Mouse (Mus musculus): ENCODE measurements around the gene Ifitm1. TPM values are rescaled to one million over a fixed set of nuclear protein-coding genes. Genes with fewer than 3 reads are reported as not detected.

The Ifitm1 gene
- polyA plus RNA-seq, 1 experiment from 2014 or later, result 13.4 TPM

GRCm38 (mm10) chr7:140942341-140942740, 24.7 kb upstream of the Ifitm1 start:
- no peaks in the 10 kb centered on the region for H3K9me3 ChIP-seq
- peaks cover 42% of the 10 kb centered on the region for H3K4me1 ChIP-seq
- peak overlapping the region; percentile 87 for H3K27ac ChIP-seq (replicated peaks)
- H3K36me3 ChIP-seq (replicated peaks), result peaks cover 28% of the 10 kb centered on the region
- no peaks in the 10 kb centered on the region for H3K27me3 ChIP-seq (replicated peaks; ENCODE audit: low read depth, poor library complexity, severe bottlenecking)
- DNase-seq (ENCODE audit: low spot score), result no peak
- WGBS, result 66% methylated on average over 9 of the region's 9 CpGs
- H3K4me3 ChIP-seq, result peak overlapping the region; percentile 64

- DNase-seq (ENCODE audit: low spot score), result no peak
- Histone ChIP-seq H3K4me3 (no peak overlapping the region; the same call in 1 of the 2 replicates), H3K27ac (replicated peaks) (peak overlapping the region; percentile 87; the same call in 1 of the 2 replicates), H3K36me3 (replicated peaks) (peaks cover 33% of the 10 kb centered on the region), H3K27me3 (replicated peaks; ENCODE audit: low read depth, poor library complexity, severe bottlenecking) (no peaks in the 10 kb centered on the region), H3K9me3 (no peaks in the 10 kb centered on the region), H3K4me1 (peaks cover 42% of the 10 kb centered on the region)
- WGBS, result 92% methylated on average over 10 of the region's 10 CpGs
Observed at GRCm38 (mm10) chr7:140942811-140943210, 24.2 kb upstream of the Ifitm1 start.

DNA sequence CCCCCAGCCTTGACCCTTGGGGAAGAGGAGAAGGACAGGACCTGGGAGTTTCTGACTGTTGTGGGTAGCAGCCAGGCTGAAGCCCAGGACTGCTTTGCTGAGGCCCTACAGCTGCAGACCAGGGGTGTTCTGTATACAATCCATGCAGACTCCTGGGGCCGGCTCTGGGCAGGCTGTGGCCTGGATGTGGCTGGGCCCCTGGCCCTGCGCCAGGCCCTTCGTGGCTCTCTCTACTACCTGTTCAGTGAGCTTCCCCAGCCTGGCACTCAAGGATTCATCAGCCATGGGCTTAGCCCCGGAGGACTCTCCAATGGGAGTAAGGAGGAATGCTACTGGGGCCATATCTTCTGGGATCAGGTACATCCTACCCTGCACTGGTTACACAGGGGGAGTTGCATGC, 23.7 kb upstream of the Ifitm1 start:
- Histone ChIP-seq H3K27me3 (replicated peaks; ENCODE audit: low read depth, poor library complexity, severe bottlenecking) (no peaks in the 10 kb centered on the region), H3K9me3 (no peaks in the 10 kb centered on the region), H3K4me3 (0 out of 2 replicates have a peak overlapping the region, but pooled peaks have one; percentile 12), H3K36me3 (replicated peaks) (peaks cover 38% of the 10 kb centered on the region), H3K4me1 (peaks cover 42% of the 10 kb centered on the region), H3K27ac (replicated peaks) (peak overlapping the region; percentile 87; the same call in 1 of the 2 replicates)
- WGBS, result 95% methylated on average over 4 of the region's 4 CpGs
- no peak for DNase-seq (ENCODE audit: low spot score)

DNA sequence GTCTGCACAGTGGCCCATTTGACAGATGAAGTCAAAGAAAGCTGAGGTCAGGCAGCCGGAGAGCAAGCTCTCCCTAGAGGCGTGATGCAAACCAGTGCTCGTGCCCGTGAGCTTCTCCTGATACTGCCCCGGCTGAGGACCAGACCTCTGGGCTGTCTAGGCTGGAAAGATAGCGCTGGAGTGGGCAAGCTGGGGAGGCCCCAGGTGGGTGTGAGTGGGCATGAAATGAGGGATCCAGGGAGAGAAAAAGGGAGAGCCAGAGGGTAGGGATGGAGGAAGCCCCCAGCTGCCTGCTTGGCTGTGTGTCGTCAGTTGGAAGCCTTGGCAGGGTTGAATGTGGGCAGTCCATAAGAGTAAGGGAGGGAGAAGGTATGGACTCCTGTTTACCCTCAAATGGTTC, 22.8 kb upstream of the Ifitm1 start:
- no peak for DNase-seq (ENCODE audit: low spot score)

GRCm38 (mm10) chr7:140945247-140945646, 21.8 kb upstream of the Ifitm1 start:
- H3K27me3 ChIP-seq (replicated peaks; ENCODE audit: low read depth, poor library complexity, severe bottlenecking), result no peaks in the 10 kb centered on the region
- peaks cover 30% of the 10 kb centered on the region for H3K4me1 ChIP-seq
- H3K9me3 ChIP-seq, result no peaks in the 10 kb centered on the region
- 89% methylated on average over 5 of the region's 5 CpGs for WGBS
- no peak overlapping the region for H3K4me3 ChIP-seq
- DNase-seq (ENCODE audit: low spot score), result no peak
- peaks cover 57% of the 10 kb centered on the region for H3K36me3 ChIP-seq (replicated peaks)
- no peak overlapping the region for H3K27ac ChIP-seq (replicated peaks)

More for the DNA sequence above, 22.8 kb upstream of the Ifitm1 start:
- Histone ChIP-seq H3K27me3 (replicated peaks; ENCODE audit: low read depth, poor library complexity, severe bottlenecking) (no peaks in the 10 kb centered on the region), H3K36me3 (replicated peaks) (peaks cover 47% of the 10 kb centered on the region), H3K27ac (replicated peaks) (no peak overlapping the region), H3K9me3 (no peaks in the 10 kb centered on the region), H3K4me1 (peaks cover 36% of the 10 kb centered on the region), H3K4me3 (no peak overlapping the region)
- 91% methylated on average over 7 of the region's 7 CpGs for WGBS

- WGBS, result 92% methylated on average over 10 of the region's 10 CpGs
- DNase-seq (ENCODE audit: low spot score), result no peak
- Histone ChIP-seq H3K36me3 (replicated peaks) (peaks cover 62% of the 10 kb centered on the region), H3K27ac (replicated peaks) (no peak overlapping the region), H3K9me3 (no peaks in the 10 kb centered on the region), H3K27me3 (replicated peaks; ENCODE audit: low read depth, poor library complexity, severe bottlenecking) (no peaks in the 10 kb centered on the region), H3K4me3 (no peak overlapping the region), H3K4me1 (peaks cover 31% of the 10 kb centered on the region)
Observed at GRCm38 (mm10) chr7:140946311-140946710, 20.7 kb upstream of the Ifitm1 start.

- Histone ChIP-seq H3K36me3 (replicated peaks) (peaks cover 62% of the 10 kb centered on the region), H3K27ac (replicated peaks) (no peak overlapping the region), H3K4me1 (peaks cover 34% of the 10 kb centered on the region), H3K9me3 (no peaks in the 10 kb centered on the region), H3K27me3 (replicated peaks; ENCODE audit: low read depth, poor library complexity, severe bottlenecking) (no peaks in the 10 kb centered on the region), H3K4me3 (no peak overlapping the region)
- no peak for DNase-seq (ENCODE audit: low spot score)
- 68% methylated on average over 7 of the region's 7 CpGs for WGBS
Observed at GRCm38 (mm10) chr7:140946980-140947379, 20.0 kb upstream of the Ifitm1 start.

- WGBS, result 91% methylated on average over 8 of the region's 8 CpGs
- no peaks in the 10 kb centered on the region for H3K27me3 ChIP-seq (replicated peaks; ENCODE audit: low read depth, poor library complexity, severe bottlenecking)
Observed at GRCm38 (mm10) chr7:140948161-140948560, 18.9 kb upstream of the Ifitm1 start.

DNA sequence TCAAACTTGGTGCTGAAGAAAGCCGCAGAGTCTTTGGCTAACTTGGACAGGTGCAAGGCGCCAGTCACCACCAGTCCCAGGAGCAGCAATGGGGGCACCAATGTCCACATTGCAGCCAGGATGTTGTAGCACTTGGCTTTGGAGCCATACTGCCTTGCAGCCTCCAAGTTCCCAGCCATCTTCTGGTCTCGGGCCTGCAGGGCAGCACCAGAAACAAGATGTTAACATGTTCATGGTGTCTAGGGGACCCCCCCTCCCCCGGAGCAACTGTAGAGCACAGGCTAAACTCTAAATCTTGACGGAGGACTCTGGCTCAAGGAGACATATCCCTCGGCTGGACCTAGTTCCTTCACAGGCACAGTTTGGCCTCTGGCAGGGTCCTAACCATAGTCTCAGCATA, 17.8 kb upstream of the Ifitm1 start:
- Histone ChIP-seq H3K36me3 (replicated peaks) (peaks cover 75% of the 10 kb centered on the region), H3K27me3 (replicated peaks; ENCODE audit: low read depth, poor library complexity, severe bottlenecking) (no peaks in the 10 kb centered on the region), H3K4me1 (peaks cover 44% of the 10 kb centered on the region), H3K9me3 (no peaks in the 10 kb centered on the region), H3K4me3 (no peak overlapping the region), H3K27ac (replicated peaks) (no peak overlapping the region)
- no peak for DNase-seq (ENCODE audit: low spot score)
- WGBS, result 90% methylated on average over 6 of the region's 6 CpGs

More at GRCm38 (mm10) chr7:140948161-140948560, 18.9 kb upstream of the Ifitm1 start:
- Histone ChIP-seq H3K36me3 (replicated peaks) (peaks cover 73% of the 10 kb centered on the region), H3K27ac (replicated peaks) (no peak overlapping the region), H3K4me1 (peaks cover 34% of the 10 kb centered on the region), H3K4me3 (no peak overlapping the region), H3K9me3 (no peaks in the 10 kb centered on the region)
- DNase-seq (ENCODE audit: low spot score), result no peak

- Histone ChIP-seq H3K4me1 (peaks cover 52% of the 10 kb centered on the region), H3K27ac (replicated peaks) (peak within 1 kb of the TSS; percentile 51), H3K27me3 (replicated peaks; ENCODE audit: low read depth, poor library complexity, severe bottlenecking) (no peaks in the 10 kb centered on the region), H3K4me3 (no peak within 1 kb of the TSS), H3K9me3 (no peaks in the 10 kb centered on the region), H3K36me3 (replicated peaks) (peaks cover 71% of the 10 kb centered on the region)
- WGBS, result 90% methylated on average over 16 of the region's 16 CpGs
- DNase-seq (ENCODE audit: low spot score), result no peak
Observed at GRCm38 (mm10) chr7:140949824-140950530, 17.0 kb upstream of the Ifitm1 start, which contains the start of gene Ifitm5. Gene Ifitm5, minus strand, starts transcription at chr7:140950291.

GRCm38 (mm10) chr7:140951051-140951450, 16.0 kb upstream of the Ifitm1 start:
- H3K27ac ChIP-seq (replicated peaks), result peak overlapping the region; percentile 35
- no peaks in the 10 kb centered on the region for H3K9me3 ChIP-seq
- no peaks in the 10 kb centered on the region for H3K27me3 ChIP-seq (replicated peaks; ENCODE audit: low read depth, poor library complexity, severe bottlenecking)
- peaks cover 60% of the 10 kb centered on the region for H3K36me3 ChIP-seq (replicated peaks)
- no peak for DNase-seq (ENCODE audit: low spot score)
- WGBS, result 44% methylated on average over 8 of the region's 8 CpGs
- no peak overlapping the region for H3K4me3 ChIP-seq
- H3K4me1 ChIP-seq, result peaks cover 62% of the 10 kb centered on the region

DNA sequence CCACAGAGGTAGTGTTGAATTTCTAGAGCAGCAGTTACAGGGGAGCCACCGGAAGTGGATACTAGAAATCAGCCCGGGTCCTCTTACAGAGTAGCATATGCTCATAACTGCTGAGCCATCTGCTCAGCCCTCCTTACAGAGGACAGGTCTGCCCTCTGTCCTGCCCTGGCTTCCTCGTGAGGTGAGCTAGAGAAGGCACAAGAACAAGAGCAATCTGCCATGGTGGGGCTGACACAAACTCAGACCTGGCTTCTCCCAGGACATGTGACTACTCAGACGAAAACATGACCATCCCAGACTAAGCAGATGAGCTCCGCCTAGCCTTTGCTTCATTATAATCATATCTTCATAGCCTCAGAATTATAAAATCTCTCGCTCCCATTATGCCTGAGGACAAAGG, 15.3 kb upstream of the Ifitm1 start:
- Histone ChIP-seq H3K27ac (replicated peaks) (no peak overlapping the region), H3K4me1 (peaks cover 70% of the 10 kb centered on the region), H3K36me3 (replicated peaks) (peaks cover 53% of the 10 kb centered on the region), H3K4me3 (no peak overlapping the region), H3K9me3 (no peaks in the 10 kb centered on the region), H3K27me3 (replicated peaks; ENCODE audit: low read depth, poor library complexity, severe bottlenecking) (no peaks in the 10 kb centered on the region)
- WGBS, result 76% methylated on average over 6 of the region's 6 CpGs
- no peak for DNase-seq (ENCODE audit: low spot score)

DNA sequence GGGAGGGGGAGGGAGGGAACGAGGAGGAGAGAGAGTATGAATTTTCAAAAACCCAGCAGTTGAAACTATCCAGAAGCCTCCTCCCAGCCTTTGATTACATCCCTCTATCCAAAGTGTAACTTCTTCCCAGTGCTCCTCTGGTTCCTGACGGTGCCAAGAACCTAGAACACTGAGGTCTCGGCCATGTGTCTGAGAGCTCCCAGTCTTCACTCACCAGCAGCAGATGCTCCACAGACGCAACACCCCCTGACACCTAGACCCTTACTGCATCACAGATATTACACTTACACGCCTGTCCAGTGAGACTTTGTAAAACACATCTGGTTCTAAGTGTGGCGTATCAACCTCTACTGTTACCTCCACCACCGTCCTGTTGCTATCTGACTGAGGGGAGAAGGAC, 14.6 kb upstream of the Ifitm1 start:
- Histone ChIP-seq H3K36me3 (replicated peaks) (peaks cover 46% of the 10 kb centered on the region), H3K27me3 (replicated peaks; ENCODE audit: low read depth, poor library complexity, severe bottlenecking) (peaks cover 3% of the 10 kb centered on the region; the same call in 1 of the 2 replicates), H3K4me1 (peaks cover 72% of the 10 kb centered on the region), H3K27ac (replicated peaks) (no peak overlapping the region; the same call in 1 of the 2 replicates), H3K4me3 (no peak overlapping the region), H3K9me3 (no peaks in the 10 kb centered on the region)
- WGBS, result 82% methylated on average over 7 of the region's 7 CpGs
- DNase-seq (ENCODE audit: low spot score), result no peak
